Comparison of ENCODE assay signal across 13 mouse cellular contexts in the genomic region with DNA sequence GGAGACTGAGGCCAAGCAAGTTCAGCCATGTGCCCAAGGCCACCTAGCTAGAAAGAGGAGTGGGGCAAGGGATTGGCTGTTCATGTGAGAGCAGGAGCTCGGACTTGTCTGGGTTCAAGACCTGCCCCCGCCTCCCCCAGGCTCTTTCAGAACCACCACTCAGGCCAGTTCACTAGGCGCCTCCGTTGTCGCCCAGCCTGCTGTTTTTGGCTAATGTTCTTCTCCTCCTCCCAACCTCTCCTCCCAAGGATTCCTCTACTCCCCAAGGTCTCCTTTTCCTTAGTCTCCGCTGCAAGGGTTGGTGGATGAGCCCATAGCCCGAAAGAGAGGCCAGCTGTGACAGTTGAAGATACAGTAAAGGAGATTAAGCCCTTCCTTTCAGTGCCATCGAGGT. TPM values are rescaled to one million over a fixed set of nuclear protein-coding genes. Genes with fewer than 3 reads are reported as not detected.
DNase-seq lines count a peak whose midpoint lies in the region; ATAC-seq and TF ChIP-seq lines count a peak whose summit lies in the region.
"Had no signal": no experiment of that assay in that cellular context is flagged by ENCODE, and none has a peak within 500 bp of the region (broad histone marks: within the 10 kb centered on the region; RNA-seq: fewer than 3 reads in every experiment).

No protein-coding gene starts in this region.

- no peak for TF ChIP-seq CTCF in heart, postnatal 0 days (IDR thresholded peaks at IDR 0.05; ENCODE audit: low read depth)

- WGBS in kidney, embryonic 16.5 days = 52% methylated on average over 8 of the region's 8 CpGs
- WGBS in heart, postnatal 0 days = 58% methylated on average over 8 of the region's 8 CpGs

- H3K4me3 ChIP-seq in kidney, embryonic 16.5 days (ENCODE audit: low read length) = no peak overlapping the region
- no peak overlapping the region for H3K4me3 ChIP-seq in heart, postnatal 0 days (ENCODE audit: low read depth, low read length)
- H3K4me3 ChIP-seq: forebrain, embryonic 13.5 days had no signal

- no peaks in the 10 kb centered on the region for H3K36me3 ChIP-seq in kidney, embryonic 16.5 days (ENCODE audit: insufficient read depth, low read length)
- no peaks in the 10 kb centered on the region for H3K36me3 ChIP-seq in heart, postnatal 0 days (replicated peaks; ENCODE audit: control insufficient read depth, insufficient read depth, low read length)

- TF ChIP-seq EP300 in heart, postnatal 0 days (IDR thresholded peaks at IDR 0.05; ENCODE audit: low read depth) = no peak

- no peak for ATAC-seq in kidney, embryonic 16.5 days (ENCODE audit: low FRiP score, low TSS enrichment)
- ATAC-seq in heart, postnatal 0 days (ENCODE audit: insufficient read depth, low read depth) = no peak
- no peak for ATAC-seq in monocyte, adult 5-6 weeks (replicated peaks; ENCODE audit: insufficient number of reproducible peaks, low FRiP score, low TSS enrichment, poor library complexity, severe bottlenecking)
- ATAC-seq: forebrain, embryonic 13.5 days; lung, postnatal 0 days had no signal

- H3K9ac ChIP-seq in kidney, embryonic 16.5 days (replicated peaks; ENCODE audit: low read length) = no peak overlapping the region
- no peak overlapping the region for H3K9ac ChIP-seq in heart, postnatal 0 days (replicated peaks; ENCODE audit: low read depth, low read length)
- H3K9ac ChIP-seq: forebrain, embryonic 13.5 days had no signal

- no peak overlapping the region for H3K4me2 ChIP-seq in kidney, embryonic 16.5 days (replicated peaks; ENCODE audit: low read depth, low read length)
- no peak overlapping the region for H3K4me2 ChIP-seq in heart, postnatal 0 days (ENCODE audit: low read depth, low read length)
- H3K4me2 ChIP-seq: forebrain, embryonic 13.5 days had no signal

- peak overlapping the region; percentile 90 for H3K27ac ChIP-seq in kidney, embryonic 16.5 days (ENCODE audit: low read length)
- peak overlapping the region; percentile 48; the same call in 1 of the 2 replicates for H3K27ac ChIP-seq in heart, postnatal 0 days (ENCODE audit: low read depth)
- H3K27ac ChIP-seq: forebrain, embryonic 13.5 days had no signal

- no peaks in the 10 kb centered on the region for H3K9me3 ChIP-seq in kidney, embryonic 16.5 days (ENCODE audit: low read length)
- no peaks in the 10 kb centered on the region for H3K9me3 ChIP-seq in heart, postnatal 0 days (replicated peaks; ENCODE audit: control insufficient read depth, low read length)
- H3K9me3 ChIP-seq: forebrain, embryonic 13.5 days had no signal

- peaks cover 37% of the 10 kb centered on the region for H3K4me1 ChIP-seq in kidney, embryonic 16.5 days (ENCODE audit: insufficient read depth, low read length)
- H3K4me1 ChIP-seq in heart, postnatal 0 days (ENCODE audit: control insufficient read depth, insufficient read depth) = peaks cover 11% of the 10 kb centered on the region

- no peak for DNase-seq in kidney, adult 8-10 months
- DNase-seq in thymus, postnatal 25 days = peak; percentile 36
- DNase-seq in thymus, adult 18-20 months = no peak
- DNase-seq in heart, postnatal 0 days (ENCODE audit: low spot score) = no peak
- no peak for DNase-seq in adrenal gland, postnatal 36 days
- DNase-seq: adrenal gland, postnatal 10 days; cerebellum, postnatal 25 days; right cerebral cortex, postnatal 14 days had no signal

- no peaks in the 10 kb centered on the region for H3K27me3 ChIP-seq in kidney, embryonic 16.5 days (ENCODE audit: insufficient read depth, low read length)
- no peaks in the 10 kb centered on the region for H3K27me3 ChIP-seq in heart, postnatal 0 days (ENCODE audit: control insufficient read depth, insufficient read depth, low read length)
- H3K27me3 ChIP-seq: forebrain, embryonic 13.5 days had no signal

RNA-seq across cellular contexts. Expression of gene Ccr7, which starts 19.8 kb away (rescaled TPM):
- polyA plus RNA-seq in kidney, embryonic 16.5 days (2015; fragmentation: Nextera tagmentation; extraction: Ambion mirVana) = 0.19 and 0.41 TPM in 2 replicates
- 0.73 TPM in 1 of 2 replicates, not detected in the other for total RNA-seq in heart, postnatal 0 days (2014; rRNA removed; ENCODE audit: low replicate concordance)
- 0.11 TPM in 2 replicates for polyA plus RNA-seq in heart, postnatal 0 days (2015; fragmentation: Nextera tagmentation; extraction: Ambion mirVana)
- under 1 TPM in 1 of 2 experiments, not detected in 1; 0.20 TPM for total RNA-seq in adrenal gland, postnatal 36 days (2021)
- total RNA-seq in monocyte, adult 5-6 weeks (2017) = 13.3 to 31.2 TPM (median 29.2 TPM) in 3 replicates
- total RNA-seq: layer of hippocampus, postnatal 10 days had no signal
- polyA plus RNA-seq: forebrain, embryonic 13.5 days had no signal

RNA-seq across cellular contexts. Expression of gene Tns4, which starts 45.9 kb away (rescaled TPM):
- 0.17 and 0.22 TPM in 2 replicates for polyA plus RNA-seq in kidney, embryonic 16.5 days (2015; fragmentation: Nextera tagmentation; extraction: Ambion mirVana)
- 0.69 TPM in 1 of 2 replicates, not detected in the other for total RNA-seq in heart, postnatal 0 days (2014; rRNA removed; ENCODE audit: low replicate concordance)
- 0.05 and 0.12 TPM in 2 replicates for polyA plus RNA-seq in heart, postnatal 0 days (2015; fragmentation: Nextera tagmentation; extraction: Ambion mirVana)
- under 1 TPM; 0.13 to 0.20 TPM for total RNA-seq in adrenal gland, postnatal 36 days (2021)
- total RNA-seq in monocyte, adult 5-6 weeks (2017) = 4.1 to 6.4 TPM (median 4.2 TPM) in 3 replicates
- polyA plus RNA-seq: forebrain, embryonic 13.5 days had no signal
